In the genomic region with DNA sequence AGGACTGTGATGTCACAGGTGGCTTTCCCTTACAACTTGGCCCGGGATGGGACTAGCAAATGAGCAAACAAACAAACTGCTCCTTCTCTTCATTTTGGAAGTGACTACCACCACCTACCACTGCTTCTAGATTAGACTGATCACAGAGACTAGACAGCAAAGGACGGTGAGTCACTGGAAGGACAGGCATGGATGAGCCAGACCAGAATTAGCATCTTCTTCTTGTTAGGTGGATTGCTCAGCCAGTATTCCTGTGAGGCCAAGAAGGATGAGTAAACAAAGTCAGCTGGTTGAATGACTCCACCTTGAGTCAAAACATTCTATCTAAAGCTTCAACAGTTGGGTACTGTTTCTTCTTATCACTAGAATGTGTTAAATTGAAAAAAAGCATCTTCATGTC, we compare ENCODE assay signal across 19 mouse cellular contexts.
"Had no signal": no experiment of that assay in that cellular context is flagged by ENCODE, and none has a peak within 500 bp of the region (broad histone marks: within the 10 kb centered on the region; RNA-seq: fewer than 3 reads in every experiment).

No protein-coding gene starts in this region.

- ATAC-seq: liver, embryonic 12.5 days; midbrain, embryonic 15.5 days had no signal

- DNase-seq: kidney, adult 2 months; kidney, postnatal 36 days; layer of hippocampus, postnatal 36 days; liver; lung, adult 2 months; lung, postnatal 14 days; lung, postnatal 4 days; right cerebral cortex, postnatal 25 days; spleen, adult 18-20 months; thymus, adult 18-20 months; thymus, postnatal 36 days had no signal

- H3K27me3 ChIP-seq: limb, embryonic 13.5 days; liver, embryonic 12.5 days; liver, embryonic 15.5 days; midbrain, embryonic 12.5 days; midbrain, embryonic 15.5 days; neural tube, embryonic 12.5 days; neural tube, embryonic 15.5 days; stomach, embryonic 15.5 days had no signal
